Mouse (Mus musculus) right cerebral cortex, postnatal 4 days (tissue): ENCODE measurements at regions not wholly inside any gene's neighbourhood (a gene's known extent, or its start where the extent isn't known, plus 50 kb on each side); places are given as distances from the start of the nearest gene placed in this dataset.
"Not testable (repeated sequence)": the region's sequence is repeated elsewhere in the genome, so short reads cannot be mapped to it uniquely, and the experiment has no call there.

Experiments used
- DNase-seq: peaks from one replicate; pipeline ENCODE4 v3.0.0-alpha.2; 2022

DNA sequence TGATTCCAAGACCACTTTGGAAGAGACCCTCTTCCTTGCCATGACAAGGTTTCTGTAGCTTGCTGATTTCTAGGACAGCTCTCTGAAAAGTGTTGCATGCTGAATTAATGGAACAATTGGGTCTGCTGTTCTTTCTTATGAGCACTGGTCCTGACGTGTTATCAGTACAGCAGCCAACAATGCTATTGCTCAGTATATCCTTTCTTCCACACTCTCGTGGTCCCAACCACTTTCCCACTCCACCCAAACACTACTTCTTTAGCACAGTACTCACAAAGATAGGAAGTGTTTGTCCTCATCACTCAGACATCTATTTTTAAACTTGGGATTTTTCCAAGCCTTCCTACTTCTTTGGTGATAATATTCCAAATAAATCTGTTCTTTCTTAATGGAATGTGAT lies 233.2 kb upstream of the Klf6 start:
- no peak for DNase-seq

DNA sequence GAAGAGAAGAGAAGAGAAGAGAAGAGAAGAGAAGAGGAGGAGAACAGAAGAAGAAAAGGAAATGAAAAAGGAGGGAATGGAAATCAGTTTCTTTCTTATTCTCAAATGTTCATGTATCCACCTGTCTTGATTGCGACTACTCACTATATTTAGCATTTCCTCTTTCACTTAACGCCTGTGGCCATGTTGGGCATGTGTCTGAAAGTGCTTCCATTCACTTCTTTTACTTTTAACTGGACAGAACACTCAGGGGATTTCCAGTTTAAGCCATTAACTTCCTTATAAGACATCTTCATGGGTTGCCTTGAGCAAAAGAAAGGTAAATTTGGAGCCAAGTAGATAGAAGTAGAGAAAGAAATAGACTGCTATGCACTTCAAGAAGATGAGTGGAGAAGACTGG lies 226.3 kb upstream of the Klf6 start:
- DNase-seq: no peak

DNA sequence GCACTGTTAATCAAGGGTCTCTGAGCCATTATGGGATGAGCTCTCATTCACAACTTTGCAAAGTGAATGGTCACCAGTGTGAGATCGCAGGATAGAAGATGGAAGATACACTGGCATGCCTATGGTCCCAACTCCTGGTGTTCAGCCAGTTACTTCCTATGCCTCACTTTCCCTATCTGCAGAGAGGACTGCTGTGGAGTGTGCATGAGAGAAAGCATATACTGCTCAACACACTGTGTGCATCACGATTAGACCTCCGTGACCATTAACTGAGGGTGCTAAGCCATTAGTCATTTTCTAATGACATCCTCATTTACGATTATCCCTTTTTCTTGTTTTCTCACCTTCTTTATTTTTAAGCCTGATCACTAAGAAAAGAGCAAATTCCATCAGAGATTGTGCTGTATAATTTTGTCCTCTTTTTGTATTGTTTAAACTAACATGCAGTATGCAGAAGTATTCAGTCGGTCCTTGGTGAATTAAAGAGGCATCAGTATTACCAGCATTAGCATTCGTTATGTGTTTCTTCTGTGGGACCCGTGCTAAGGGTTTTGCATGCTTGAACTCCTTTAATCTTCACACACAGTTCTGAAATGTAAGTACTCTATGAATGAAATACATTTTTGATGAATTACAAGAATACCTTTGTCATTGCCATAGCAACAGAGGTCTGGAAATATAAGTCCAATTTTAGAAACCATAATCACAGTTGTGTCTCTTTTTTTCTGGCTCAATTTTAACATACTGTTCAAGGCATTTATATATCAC lies 219.4 kb upstream of the Klf6 start:
- no peak for DNase-seq

DNA sequence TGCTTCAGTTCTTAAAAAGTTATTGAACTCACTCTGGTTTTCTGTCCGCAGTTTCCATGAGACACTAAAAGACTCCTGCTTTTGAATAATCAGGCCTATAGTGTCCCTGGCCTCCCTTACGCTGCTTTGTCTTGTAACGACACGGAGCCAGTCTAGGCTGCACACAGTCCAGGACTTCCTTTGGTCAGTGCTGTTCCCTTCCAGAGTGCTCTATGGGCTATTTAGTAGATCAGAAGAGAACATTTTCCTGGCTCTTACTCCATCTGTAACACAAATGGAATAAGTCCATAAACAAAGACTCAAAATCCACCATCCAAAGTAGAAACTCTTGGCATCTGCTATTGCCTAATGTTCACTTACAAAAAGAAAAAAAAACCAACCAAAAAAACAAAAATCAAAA lies 213.0 kb upstream of the Klf6 start:
- DNase-seq: no peak

DNA sequence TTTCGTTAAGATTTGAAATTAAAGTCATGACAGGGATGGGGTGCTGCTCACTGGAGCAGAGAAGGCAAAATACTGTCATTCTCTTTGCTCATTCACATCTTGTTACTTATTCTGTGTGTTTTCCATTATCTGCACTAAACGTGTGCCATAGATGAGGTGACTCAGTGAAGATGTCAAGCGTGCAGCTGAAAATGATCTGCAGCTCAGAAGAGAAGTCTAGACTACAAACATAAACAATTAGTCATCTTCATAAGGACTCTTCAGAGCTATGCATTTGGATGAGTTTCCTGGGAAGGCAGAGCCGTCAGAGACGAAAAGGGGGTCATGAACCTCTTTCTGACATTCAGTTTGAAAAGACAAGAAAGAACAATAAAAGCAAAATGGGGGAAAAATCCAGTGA lies 203.7 kb upstream of the Klf6 start:
- no peak for DNase-seq

DNA sequence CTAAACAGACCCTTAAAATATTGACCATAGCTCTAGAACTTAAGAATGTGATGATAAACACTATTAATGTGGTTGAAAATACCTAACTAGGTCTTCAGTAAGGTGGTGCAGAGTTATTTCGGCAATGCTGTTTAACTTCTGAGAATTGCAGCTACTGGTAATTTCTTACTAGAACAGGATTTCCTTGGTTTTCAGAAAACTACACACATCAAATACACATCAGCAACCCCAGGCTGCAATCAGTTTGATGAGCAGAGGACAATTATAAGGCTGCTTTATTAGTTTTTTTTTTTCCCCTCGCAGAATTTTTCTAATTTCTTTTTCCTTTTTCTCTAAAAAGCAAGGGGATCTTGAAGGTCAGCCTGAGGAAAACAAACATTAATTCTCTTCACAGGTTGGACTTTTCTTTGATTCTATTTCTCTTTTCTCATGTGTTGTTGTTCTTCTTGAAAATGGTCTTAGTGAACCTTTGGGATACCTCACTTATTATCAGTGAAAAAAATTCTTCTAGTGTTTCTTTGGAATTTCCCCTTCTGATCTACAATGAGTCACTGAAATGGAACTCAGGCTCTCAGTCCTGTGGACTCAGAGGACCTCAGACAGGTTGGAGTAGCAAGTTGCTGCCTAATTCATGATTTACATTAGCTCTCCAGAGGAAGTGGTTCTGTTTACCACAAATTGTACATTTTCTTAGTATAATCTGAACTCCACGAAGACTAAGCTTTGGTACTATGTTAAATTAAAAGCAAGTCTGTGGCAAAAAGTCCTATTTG lies 194.9 kb upstream of the Klf6 start:
- DNase-seq: no peak

DNA sequence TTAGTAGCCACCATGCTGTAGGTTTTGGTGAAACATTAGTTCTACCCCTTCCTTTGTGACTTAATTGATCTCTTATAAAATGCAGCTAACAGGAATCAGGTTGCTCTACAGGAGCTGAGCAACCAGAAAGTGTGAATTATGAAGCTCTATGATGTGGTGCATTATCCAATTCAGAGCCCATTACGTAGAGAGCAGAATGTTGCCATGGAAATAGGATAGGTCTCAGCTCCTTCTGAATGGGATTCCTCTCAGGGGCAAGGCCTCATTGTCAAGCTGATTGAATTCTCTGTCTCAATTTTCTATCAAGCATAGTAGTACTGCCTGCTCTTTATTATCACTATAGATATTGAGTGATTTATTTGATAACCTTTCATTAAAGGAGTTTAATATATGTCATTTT lies 185.6 kb upstream of the Klf6 start:
- DNase-seq: no peak

DNA sequence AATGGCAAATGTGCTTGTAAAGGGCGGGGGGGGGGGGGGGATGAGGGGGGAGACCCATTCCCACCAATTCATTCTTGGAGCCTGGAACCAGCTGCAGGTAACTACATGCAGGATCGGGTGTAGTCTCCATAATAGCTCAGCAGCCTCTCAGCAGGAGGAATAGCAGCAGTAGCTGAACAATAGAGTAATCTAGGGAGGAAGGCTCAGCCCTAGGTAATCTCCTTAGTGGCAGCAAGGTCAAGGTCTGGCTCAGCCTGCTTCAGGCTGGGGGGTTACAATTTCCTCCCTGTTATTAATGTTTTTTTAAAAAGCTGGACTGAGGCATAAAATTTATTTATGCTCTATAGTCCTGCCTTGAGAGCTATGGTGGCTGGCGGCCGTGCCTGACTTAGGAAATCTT lies 171.2 kb upstream of the Klf6 start:
- DNase-seq: no peak

DNA sequence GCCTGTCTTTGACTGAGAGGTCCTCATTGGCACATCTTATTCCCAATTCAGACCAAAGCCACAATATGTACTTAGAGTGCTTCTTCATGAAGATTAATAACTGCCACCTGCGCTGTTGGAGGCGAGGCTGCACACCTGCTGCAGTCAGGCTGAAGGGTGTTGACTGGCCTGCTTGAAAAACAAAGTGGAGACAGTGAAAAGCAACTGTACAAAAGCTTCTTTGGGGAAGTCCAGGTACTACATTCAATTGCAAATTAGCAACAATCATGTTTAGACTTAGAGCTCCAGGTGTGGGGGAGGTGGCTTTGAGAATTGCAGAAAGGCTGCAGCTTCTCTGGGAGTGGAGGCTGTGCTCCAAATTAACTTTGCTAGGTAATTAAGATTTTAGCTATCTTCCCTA lies 170.6 kb upstream of the Klf6 start:
- not testable (repeated sequence) for DNase-seq

DNA sequence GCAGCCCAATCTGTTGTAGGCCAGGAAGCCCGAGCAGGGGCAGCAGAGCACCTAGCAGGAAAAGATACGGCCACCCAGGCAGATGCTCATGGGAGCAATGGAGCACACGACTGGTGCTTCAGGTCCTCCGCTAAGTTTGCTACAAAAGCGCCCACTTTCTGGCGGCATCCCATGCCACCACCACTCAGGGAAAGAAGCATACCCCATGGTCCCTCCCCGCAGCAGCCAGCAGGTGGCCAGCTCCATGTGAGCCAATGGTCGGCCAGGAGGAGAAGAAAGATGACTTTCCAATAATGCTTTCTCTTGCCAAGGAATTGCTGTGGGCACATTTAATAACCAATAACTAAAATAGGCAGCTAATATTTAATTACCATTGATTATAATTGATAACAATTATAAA lies 166.7 kb upstream of the Klf6 start:
- DNase-seq: no peak

DNA sequence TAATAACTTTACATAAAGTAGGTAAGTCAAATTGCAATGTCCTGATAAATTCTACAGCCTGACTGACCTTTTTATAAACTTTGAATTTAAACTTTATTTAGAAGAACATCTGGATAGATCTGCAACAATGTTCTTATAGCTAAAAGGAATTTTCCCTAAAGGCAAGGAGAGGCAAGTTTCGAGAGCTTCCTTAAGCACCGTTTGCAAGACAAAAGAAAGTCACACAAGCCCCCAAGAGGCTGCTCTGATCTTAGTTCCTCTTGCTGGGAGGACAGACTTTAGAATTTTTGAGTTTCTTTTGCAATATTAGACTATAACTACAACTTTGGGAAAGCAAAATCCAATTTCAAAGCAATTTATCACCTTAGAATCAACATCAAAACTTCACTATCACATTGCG lies 165.7 kb upstream of the Klf6 start:
- DNase-seq: not testable (repeated sequence)

DNA sequence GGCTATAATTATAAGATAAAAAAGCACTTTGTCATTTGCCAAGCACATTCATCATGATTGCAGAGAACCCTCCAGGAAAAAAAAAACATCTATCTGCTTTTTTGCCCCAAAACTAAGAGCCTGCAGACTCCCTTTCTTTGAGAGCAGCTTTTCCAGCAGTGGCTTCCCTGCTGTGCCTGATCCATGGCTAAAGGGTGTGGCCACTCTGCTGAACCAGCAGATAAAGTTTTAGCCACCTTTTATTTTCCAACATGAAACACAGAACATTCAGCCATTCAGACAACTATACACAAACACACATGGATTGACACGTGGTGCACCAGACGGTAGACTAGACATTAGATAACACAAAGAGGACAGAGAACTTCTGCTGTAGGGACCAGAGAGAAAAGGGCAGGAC lies 164.9 kb upstream of the Klf6 start:
- DNase-seq: no peak

DNA sequence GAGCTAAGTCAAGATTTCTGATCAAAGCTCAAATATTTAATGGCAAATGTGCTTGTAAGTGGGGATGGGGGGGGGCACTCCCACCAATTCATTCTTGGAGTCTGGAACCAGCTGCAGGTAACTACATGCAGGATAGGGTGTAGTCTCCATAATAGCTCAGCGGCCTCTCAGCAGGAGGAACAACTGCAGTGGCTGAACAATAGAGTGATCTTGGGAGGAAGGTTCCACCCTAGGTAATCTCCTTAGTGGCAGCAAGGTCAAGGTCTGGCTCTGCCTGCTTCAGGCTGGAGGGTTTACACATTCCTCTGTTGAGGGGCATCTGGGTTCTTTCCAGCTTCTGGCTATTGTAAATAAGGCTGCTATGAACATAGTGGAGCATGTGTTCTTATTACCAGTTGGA lies 164.0 kb upstream of the Klf6 start:
- DNase-seq: not testable (repeated sequence)

DNA sequence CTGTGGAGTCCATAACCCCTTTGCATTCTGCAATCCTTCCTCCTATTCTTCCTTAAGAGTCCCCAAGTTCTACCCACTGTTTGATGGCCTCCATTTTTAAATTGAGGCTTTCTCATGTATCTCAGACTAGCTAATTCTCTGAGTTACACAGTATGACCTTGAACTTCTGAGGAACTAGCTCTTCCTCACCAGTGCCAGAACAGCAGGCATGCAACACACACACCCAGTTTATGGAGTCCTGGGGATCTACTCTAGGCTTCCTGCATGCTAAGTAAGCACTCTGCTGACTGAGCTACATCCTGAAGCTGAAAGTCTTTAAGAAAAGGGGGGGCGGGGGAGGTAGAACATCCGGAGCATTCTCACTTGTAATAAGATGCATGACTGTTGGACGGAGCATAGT lies 159.2 kb upstream of the Klf6 start:
- no peak for DNase-seq

DNA sequence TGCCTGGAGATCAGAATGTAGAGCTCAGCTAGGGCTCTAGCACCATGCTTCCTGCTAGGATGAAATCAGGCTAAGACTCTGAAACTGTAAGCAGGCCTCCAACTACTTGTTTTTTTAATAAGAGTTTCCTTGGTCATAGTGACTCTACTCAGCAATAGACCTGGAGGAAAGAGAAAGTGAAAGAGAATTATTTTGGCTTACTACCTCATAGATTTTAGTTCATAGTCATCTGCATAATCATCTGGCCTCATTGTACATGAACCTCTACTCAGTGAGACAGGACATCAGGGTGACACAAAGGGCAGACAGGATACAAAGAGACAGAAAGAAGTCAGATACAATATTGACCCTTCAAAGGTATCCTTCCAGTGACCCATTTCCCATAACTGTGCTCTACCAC lies 156.3 kb upstream of the Klf6 start:
- no peak for DNase-seq

DNA sequence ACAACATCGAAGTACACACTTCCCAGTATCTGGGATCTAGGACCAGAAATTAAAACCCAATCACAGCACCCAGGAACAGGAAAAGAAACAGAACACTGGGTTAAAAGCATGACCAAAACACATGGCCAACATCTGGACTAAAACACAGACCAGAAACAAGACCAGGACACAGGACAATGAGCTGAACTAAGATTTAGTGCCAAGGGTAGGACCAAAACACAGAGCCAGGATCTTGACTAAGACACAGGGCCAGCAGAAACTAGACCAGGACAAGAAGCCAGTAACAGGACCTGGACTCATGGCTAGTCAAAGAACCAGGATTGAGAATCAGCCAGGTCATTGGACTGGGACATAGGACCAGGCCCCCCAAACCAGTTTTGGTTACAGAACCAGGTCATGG lies 149.6 kb upstream of the Klf6 start:
- DNase-seq: no peak

DNA sequence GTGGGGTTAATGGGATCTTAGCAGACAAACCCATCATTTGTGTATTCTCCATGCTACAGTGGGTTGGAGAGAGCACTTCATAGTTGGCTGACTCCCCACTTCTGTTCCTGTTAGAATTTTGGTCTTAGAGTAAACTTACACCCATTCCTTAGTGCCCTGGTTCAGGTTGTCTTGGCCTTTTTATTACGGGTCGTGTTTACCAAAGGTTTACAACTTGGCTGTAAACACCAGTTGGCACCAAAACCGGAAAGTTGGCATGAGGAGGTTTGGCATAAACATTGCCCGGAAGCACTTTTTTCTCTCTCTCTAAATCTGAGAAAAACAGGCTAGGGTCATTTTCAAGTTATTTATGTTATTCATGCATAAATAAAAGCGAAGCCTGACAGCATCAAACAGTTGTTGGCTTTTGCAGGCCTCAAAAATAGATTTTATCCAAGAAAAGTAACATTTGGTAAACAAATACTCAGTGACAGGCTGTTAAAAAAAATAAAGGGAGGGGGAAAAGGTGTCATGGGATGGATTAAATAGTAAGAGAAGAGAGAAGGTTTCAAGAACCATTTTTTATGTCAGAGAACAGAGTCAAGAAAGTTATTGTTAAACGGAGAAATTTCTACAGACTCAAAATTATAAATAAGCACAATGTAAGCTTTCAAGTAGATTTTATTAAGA lies 148.0 kb upstream of the Klf6 start:
- DNase-seq: no peak

DNA sequence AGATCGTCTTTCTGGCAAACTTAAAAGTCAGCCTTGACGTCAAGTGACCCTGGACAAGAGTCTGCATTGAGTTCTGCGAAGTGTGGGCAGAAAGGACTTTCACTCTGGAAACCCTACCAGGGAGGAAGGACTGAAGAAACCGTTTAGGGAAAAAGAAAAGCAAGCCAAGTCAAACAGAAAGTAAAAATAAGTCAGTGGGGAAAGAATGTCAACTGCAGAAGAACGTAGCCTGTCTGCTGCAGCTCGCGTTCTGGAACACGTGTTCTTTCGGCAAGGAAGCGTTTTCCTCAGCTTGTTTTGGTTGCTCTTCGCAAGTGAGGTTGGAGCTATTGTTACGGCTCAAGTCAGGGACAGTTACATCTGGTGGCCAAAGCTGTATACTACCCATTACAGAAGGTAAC lies 147.1 kb upstream of the Klf6 start:
- DNase-seq: no peak

DNA sequence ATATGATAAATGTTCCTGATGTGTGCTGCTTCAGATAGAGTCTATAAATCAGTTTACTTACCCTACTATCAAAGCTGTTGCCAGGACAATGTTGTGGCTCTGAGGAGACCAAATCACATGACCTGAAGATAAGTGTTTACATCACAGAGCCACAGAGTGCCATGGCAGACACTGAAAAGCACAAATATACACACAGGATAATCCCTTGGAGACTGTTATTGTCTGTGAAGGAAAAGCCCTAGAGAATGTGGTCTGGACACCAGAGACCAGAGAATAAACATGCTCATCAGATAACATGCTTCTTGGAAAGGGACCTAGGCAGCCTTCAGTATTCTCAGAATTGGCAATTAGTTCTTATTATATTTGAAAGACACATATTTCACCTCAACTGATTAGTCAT lies 146.5 kb upstream of the Klf6 start:
- DNase-seq: no peak

DNA sequence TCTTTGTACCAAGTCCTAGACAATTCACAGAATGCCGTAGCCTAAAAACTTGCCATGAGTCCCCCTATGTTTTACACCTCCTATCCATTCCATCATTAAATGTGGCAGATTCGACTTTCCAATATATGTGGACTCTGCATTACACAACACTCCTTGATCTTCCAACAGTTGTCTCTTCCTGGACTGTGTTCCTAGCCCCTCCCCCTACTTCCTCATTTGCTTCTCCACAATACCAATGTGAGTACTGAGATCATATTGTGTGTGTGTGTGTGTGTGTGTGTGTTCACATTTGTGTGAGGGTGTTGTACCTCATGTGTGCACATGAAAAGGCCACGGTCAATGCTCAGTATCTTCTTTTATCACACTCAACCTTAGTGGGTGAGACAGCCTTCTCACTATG lies 144.5 kb upstream of the Klf6 start:
- no peak for DNase-seq

DNA sequence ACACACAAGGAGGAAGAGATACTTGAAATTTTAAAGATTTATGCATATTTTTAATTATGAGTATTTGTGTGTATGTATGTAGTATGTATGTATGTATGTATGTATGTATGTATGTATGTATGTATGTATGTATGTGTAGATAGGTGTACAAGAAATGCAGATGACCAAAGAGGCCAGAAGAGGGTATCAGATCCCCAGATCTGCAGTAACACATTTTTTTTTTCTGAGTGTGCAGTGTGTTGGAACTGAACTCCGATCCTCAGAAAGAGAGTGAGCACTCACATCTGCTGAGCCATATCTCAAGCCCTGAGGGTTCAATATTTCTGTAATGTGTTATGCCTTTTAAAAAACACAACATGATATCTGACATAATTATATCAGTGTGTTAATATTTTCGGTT lies 138.0 kb upstream of the Klf6 start:
- no peak for DNase-seq

DNA sequence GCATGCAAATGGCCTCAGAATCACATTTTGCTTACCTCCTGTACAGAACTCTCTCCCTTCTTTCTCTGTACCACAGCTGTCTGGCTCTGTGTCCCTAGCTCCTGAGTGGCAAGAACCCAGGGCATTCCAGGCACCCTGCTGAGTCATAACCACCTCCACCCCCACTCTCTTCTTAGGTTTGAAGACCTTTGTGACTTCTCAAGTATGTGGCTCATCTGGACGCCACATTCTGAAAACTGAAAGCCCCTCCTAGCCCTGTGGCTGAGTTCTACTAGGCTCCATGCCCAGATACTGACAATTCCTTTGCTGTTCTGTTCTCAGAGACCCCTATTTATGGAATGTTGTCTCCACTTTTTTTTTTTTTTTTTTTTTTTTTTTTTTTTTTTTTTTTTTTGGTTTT lies 136.9 kb upstream of the Klf6 start:
- no peak for DNase-seq

DNA sequence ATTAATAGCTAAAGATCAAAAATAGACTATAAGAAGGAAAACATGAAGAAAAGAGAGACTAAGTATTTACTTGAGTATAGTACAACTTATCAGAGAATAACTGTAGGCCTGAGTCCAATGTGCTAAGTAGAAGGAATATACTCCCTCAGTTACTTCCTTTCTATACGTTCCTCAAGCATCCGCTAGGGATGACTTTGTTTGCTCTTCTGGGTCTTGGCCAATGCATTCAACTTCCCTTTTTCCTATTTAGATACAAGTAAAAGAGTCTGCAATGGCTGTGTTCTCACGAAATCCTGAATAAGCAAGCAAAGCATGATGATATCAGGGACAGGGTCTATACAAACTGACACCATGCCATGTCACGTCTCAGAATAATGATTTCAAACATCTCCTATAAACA lies 135.3 kb upstream of the Klf6 start:
- no peak for DNase-seq

DNA sequence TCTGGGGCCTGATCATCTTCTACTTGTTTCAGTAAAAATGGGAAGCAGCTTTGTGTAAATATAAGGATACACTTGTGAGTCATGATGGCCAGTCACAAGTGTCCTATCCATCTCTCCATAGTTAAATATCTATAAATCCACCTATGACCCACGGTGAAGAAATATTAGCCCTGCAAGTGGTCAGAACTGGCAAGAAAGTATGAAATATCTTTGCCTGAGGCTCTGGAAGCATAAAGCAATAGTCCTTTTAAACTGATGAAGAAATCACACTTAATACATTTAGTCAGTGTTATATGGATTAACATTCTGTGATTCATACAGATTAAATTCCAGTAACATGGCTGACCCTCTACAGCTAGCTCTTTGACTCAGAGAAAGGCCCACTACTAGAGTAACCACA lies 134.8 kb upstream of the Klf6 start:
- DNase-seq: no peak
